Mouse (Mus musculus) heart, postnatal 14 days (tissue): ENCODE data around the gene Ubash3a. TPM values are rescaled to one million over a fixed set of nuclear protein-coding genes. Genes with fewer than 3 reads are reported as not detected.

ENCODE experiments used
- DNase-seq, 2 experiments: peaks; one replicate each; pipeline ENCODE4 v3.0.0; 2021 to 2022
- intact Hi-C: fragments of 180-260 bp; cut with DNase I; formaldehyde crosslinking; loops from one replicate; pipeline ENCODE4 v1.15.1; 2025
- total RNA-seq, 2 experiments: library from RNA; stranded (reverse); gene quantifications; 2 replicates each; pipeline ENCODE4 v1.2.3; 2021

Gene Ubash3a
- total RNA-seq, 2 experiments from 2014 or later: 0.22 to 0.85 TPM

GRCm38 (mm10) chr17:31295892-31296781, 88.5 kb downstream of the Ubash3a start:
- intact Hi-C loops: loop anchor here (2.0 kb wide), 1 partner anchor 13 kb away; no protein-coding TSS in a partner anchor
- DNase-seq: peak; percentile 83 to 86

Other genes with a start within 250 kb of the Ubash3a start
- 10 to 100 TPM; 11.0 to 13.5 TPM for gene Abcg1, start 150.2 kb upstream of the Ubash3a start, total RNA-seq
- not detected for gene Tff3, start 78.2 kb upstream of the Ubash3a start, total RNA-seq
- gene Tff2, start 63.6 kb upstream of the Ubash3a start, total RNA-seq: under 1 TPM in 1 of 2 experiments, not detected in 1; 0.88 TPM
- gene Tff1, start 42.6 kb upstream of the Ubash3a start, total RNA-seq: not detected
- not detected for gene Tmprss3, start 8.9 kb upstream of the Ubash3a start, total RNA-seq
- gene Rsph1, start 69.5 kb downstream of the Ubash3a start, total RNA-seq: 1 to 10 TPM; 1.5 to 1.6 TPM
- gene Slc37a1, start 78.9 kb downstream of the Ubash3a start, total RNA-seq: 10 to 100 TPM; 11.7 to 12.3 TPM
- 10 to 100 TPM in 1 of 2 experiments, 1 to 10 TPM in 1; 7.2 to 11.9 TPM for gene Pde9a, start 178.3 kb downstream of the Ubash3a start, total RNA-seq